ENCODE assay signal across 18 mouse cellular contexts in the genomic region with DNA sequence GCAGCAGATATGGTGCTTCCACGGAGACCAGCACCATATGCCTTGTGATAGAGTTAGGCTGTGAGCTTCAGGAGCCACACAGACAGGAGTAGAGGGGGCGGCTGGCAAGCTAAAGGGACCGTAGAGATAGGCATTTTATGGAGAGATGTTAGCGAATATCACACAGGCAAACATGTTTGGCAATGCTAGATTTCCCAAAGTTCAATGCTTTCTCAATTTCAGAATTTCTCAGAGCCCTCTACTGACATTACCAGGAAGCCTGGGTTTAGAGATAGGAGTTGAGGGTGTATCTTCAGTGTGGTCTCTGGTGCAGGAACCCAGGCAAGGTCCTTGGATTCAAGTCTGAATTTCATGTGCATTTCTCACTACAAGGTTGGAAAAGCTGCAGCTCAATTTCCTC. TPM values are rescaled to one million over a fixed set of nuclear protein-coding genes. Genes with fewer than 3 reads are reported as not detected.
DNase-seq lines count a peak whose midpoint lies in the region; ATAC-seq and TF ChIP-seq lines count a peak whose summit lies in the region.
"Had no signal": no experiment of that assay in that cellular context is flagged by ENCODE, and none has a peak within 500 bp of the region (broad histone marks: within the 10 kb centered on the region; RNA-seq: fewer than 3 reads in every experiment).

No protein-coding gene starts in this region.

- no peak overlapping the region for H3K9ac ChIP-seq in intestine, embryonic 15.5 days
- H3K9ac ChIP-seq in liver, embryonic 14.5 days (replicated peaks), result no peak overlapping the region
- no peak overlapping the region for H3K9ac ChIP-seq in stomach, embryonic 15.5 days
- H3K9ac ChIP-seq: heart, embryonic 12.5 days had no signal

- no peaks in the 10 kb centered on the region for H3K9me3 ChIP-seq in megakaryocyte, embryonic 14.5 days
- H3K9me3 ChIP-seq in intestine, embryonic 15.5 days, result no peaks in the 10 kb centered on the region
- no peaks in the 10 kb centered on the region for H3K9me3 ChIP-seq in liver, embryonic 14.5 days (ENCODE audit: control insufficient read depth, low read length)
- no peaks in the 10 kb centered on the region for H3K9me3 ChIP-seq in stomach, embryonic 15.5 days
- no peaks in the 10 kb centered on the region for H3K9me3 ChIP-seq in forebrain, embryonic 10.5 days
- H3K9me3 ChIP-seq: heart, embryonic 12.5 days; midbrain, embryonic 10.5 days had no signal

- peak overlapping the region; percentile 48 for H3K27ac ChIP-seq in intestine, embryonic 15.5 days
- no peak overlapping the region for H3K27ac ChIP-seq in liver, embryonic 14.5 days
- peak overlapping the region; percentile 73 for H3K27ac ChIP-seq in stomach, embryonic 15.5 days
- no peak overlapping the region for H3K27ac ChIP-seq in forebrain, embryonic 10.5 days
- no peak overlapping the region for H3K27ac ChIP-seq in gastrocnemius, adult 2 months
- H3K27ac ChIP-seq: hindbrain, postnatal 0 days; left cerebral cortex, adult 2 months; midbrain, embryonic 10.5 days had no signal

- ATAC-seq in megakaryocyte, adult 5-6 weeks (ENCODE audit: poor library complexity, severe bottlenecking), result no peak
- ATAC-seq in intestine, embryonic 15.5 days, result no peak
- ATAC-seq in liver, embryonic 14.5 days (ENCODE audit: insufficient read depth), result peak; percentile 71
- ATAC-seq in stomach, embryonic 15.5 days (ENCODE audit: insufficient read depth, low FRiP score, low read depth), result no peak
- no peak for ATAC-seq in monocyte, adult 5-6 weeks (replicated peaks; ENCODE audit: insufficient number of reproducible peaks, low FRiP score, low TSS enrichment, poor library complexity, severe bottlenecking)
- ATAC-seq: hindbrain, postnatal 0 days; midbrain, embryonic 16.5 days had no signal

- H3K4me1 ChIP-seq in megakaryocyte, embryonic 14.5 days, result peaks cover 47% of the 10 kb centered on the region
- peaks cover 35% of the 10 kb centered on the region for H3K4me1 ChIP-seq in intestine, embryonic 15.5 days (replicated peaks)
- peaks cover 0 to 25% of the 10 kb centered on the region in 2 experiments; a peak in 2 of 4 replicates for H3K4me1 ChIP-seq in liver, embryonic 14.5 days (replicated peaks; ENCODE audit: control insufficient read depth in 2 of 2, insufficient read depth in 2 of 2, low read length in 1 of 2)
- H3K4me1 ChIP-seq in stomach, embryonic 15.5 days, result peaks cover 23% of the 10 kb centered on the region
- peaks cover 22% of the 10 kb centered on the region for H3K4me1 ChIP-seq in forebrain, embryonic 10.5 days

- no peak for TF ChIP-seq CTCF in liver, embryonic 14.5 days (IDR thresholded peaks at IDR 0.05; ENCODE audit: low read depth)
- TF ChIP-seq CTCF in gastrocnemius, adult 2 months (IDR thresholded peaks at IDR 0.05), result no peak

- H3K4me3 ChIP-seq in megakaryocyte, embryonic 14.5 days (replicated peaks), result peak overlapping the region; percentile 8
- no peak overlapping the region for H3K4me3 ChIP-seq in intestine, embryonic 15.5 days (replicated peaks)
- H3K4me3 ChIP-seq in liver, embryonic 14.5 days (ENCODE audit: insufficient read depth in 1 of 2, low read depth in 2 of 2, low read length in 2 of 2), result no peak overlapping the region
- no peak overlapping the region for H3K4me3 ChIP-seq in stomach, embryonic 15.5 days (replicated peaks)
- no peak overlapping the region for H3K4me3 ChIP-seq in forebrain, embryonic 10.5 days
- H3K4me3 ChIP-seq in gastrocnemius, adult 2 months, result no peak overlapping the region
- H3K4me3 ChIP-seq: heart, embryonic 12.5 days; left cerebral cortex, adult 2 months; midbrain, embryonic 10.5 days had no signal

- H3K4me2 ChIP-seq in intestine, embryonic 15.5 days (replicated peaks), result 0 out of 2 replicates have a peak overlapping the region, but pooled peaks have one; percentile 9
- H3K4me2 ChIP-seq in liver, embryonic 14.5 days (ENCODE audit: low read depth), result no peak overlapping the region
- no peak overlapping the region for H3K4me2 ChIP-seq in stomach, embryonic 15.5 days
- H3K4me2 ChIP-seq: heart, embryonic 12.5 days had no signal

- H3K36me3 ChIP-seq in megakaryocyte, embryonic 14.5 days (replicated peaks; ENCODE audit: low read length), result no peaks in the 10 kb centered on the region
- no peaks in the 10 kb centered on the region for H3K36me3 ChIP-seq in intestine, embryonic 15.5 days
- H3K36me3 ChIP-seq in liver, embryonic 14.5 days (replicated peaks; ENCODE audit: control insufficient read depth, insufficient read depth, low read depth), result no peaks in the 10 kb centered on the region
- no peaks in the 10 kb centered on the region for H3K36me3 ChIP-seq in stomach, embryonic 15.5 days
- H3K36me3 ChIP-seq in forebrain, embryonic 10.5 days (replicated peaks), result no peaks in the 10 kb centered on the region
- H3K36me3 ChIP-seq: heart, embryonic 12.5 days; midbrain, embryonic 10.5 days had no signal

- intact Hi-C loops in gastrocnemius, adult 2 months (cut with DNase I), result no loop called here

- no peak for DNase-seq in liver, embryonic 14.5 days (ENCODE audit: low read depth in 3 of 3, low spot score in 3 of 3)
- DNase-seq in forebrain, embryonic 10.5 days (ENCODE audit: extremely low spot score, low spot score), result no peak
- DNase-seq in gastrocnemius, adult 2 months, result no peak
- DNase-seq: cerebellum, adult 9-10 months; gastrocnemius, postnatal 14 days; right cerebral cortex, postnatal 4 days; thymus, postnatal 14 days had no signal

- WGBS in intestine, embryonic 15.5 days, result 82% methylated on average over 4 of the region's 4 CpGs
- 9% methylated on average over 4 of the region's 4 CpGs for WGBS in liver, embryonic 14.5 days (ENCODE audit: insufficient replicate concordance)
- 71% methylated on average over 4 of the region's 4 CpGs for WGBS in stomach, embryonic 15.5 days
- WGBS in forebrain, embryonic 10.5 days, result 92% methylated on average over 4 of the region's 4 CpGs

- H3K27me3 ChIP-seq in megakaryocyte, embryonic 14.5 days (replicated peaks), result peaks cover 7% of the 10 kb centered on the region
- H3K27me3 ChIP-seq in intestine, embryonic 15.5 days (replicated peaks), result no peaks in the 10 kb centered on the region
- H3K27me3 ChIP-seq in liver, embryonic 14.5 days (ENCODE audit: control insufficient read depth, insufficient read depth, low read length), result no peaks in the 10 kb centered on the region
- H3K27me3 ChIP-seq in stomach, embryonic 15.5 days (replicated peaks), result no peaks in the 10 kb centered on the region
- H3K27me3 ChIP-seq in forebrain, embryonic 10.5 days (ENCODE audit: poor library complexity, severe bottlenecking), result peaks cover 25% of the 10 kb centered on the region

- TF ChIP-seq EP300 in liver, embryonic 14.5 days (IDR thresholded peaks at IDR 0.05; ENCODE audit: low read depth), result no peak

RNA-seq across cellular contexts. Expression of gene Lrmda, which starts 36.7 kb away (rescaled TPM):
- polyA plus RNA-seq in megakaryocyte, embryonic 14.5 days (2012; ENCODE audit: insufficient read depth, low replicate concordance), result 7.1 and 12.7 TPM in 2 replicates
- total RNA-seq in megakaryocyte, adult 5-6 weeks (2015), result 10.9 and 11.2 TPM in 2 replicates
- total RNA-seq in megakaryocyte, adult 5-6 weeks (2017), result 12.6 and 15.6 TPM in 2 replicates
- polyA plus RNA-seq in intestine, embryonic 15.5 days (2015; fragmentation: Nextera tagmentation; extraction: Ambion mirVana), result 0.71 and 0.87 TPM in 2 replicates
- polyA plus RNA-seq in liver, embryonic 14.5 days (2012; rRNA removed), result 0.05 and 0.18 TPM in 2 replicates
- 0.22 and 0.76 TPM in 2 replicates for polyA plus RNA-seq in liver, embryonic 14.5 days (2014; fragmentation: Nextera tagmentation; extraction: Ambion mirVana)
- polyA plus RNA-seq in stomach, embryonic 15.5 days (2015; fragmentation: Nextera tagmentation; extraction: Ambion mirVana), result 0.35 and 0.57 TPM in 2 replicates
- 0.20 and 0.41 TPM in 2 replicates for polyA plus RNA-seq in forebrain, embryonic 10.5 days (2016; fragmentation: Nextera tagmentation; extraction: Ambion mirVana)
- total RNA-seq in monocyte, adult 5-6 weeks (2017), result 6.4 to 20.3 TPM (median 10.3 TPM) in 3 replicates
- 1 to 10 TPM; 2.6 to 2.9 TPM for total RNA-seq in gastrocnemius, adult 2 months (2021)
- polyA plus RNA-seq: forebrain, embryonic 11.5 days; midbrain, embryonic 16.5 days had no signal

Comparison
In these comparisons a context has a peak if more than half of its experiments do, and no peak if none do; other contexts are left out.
1. H3K27ac ChIP-seq: peak in intestine, embryonic 15.5 days (single experiment) and stomach, embryonic 15.5 days (single experiment); none in liver, embryonic 14.5 days (single experiment), forebrain, embryonic 10.5 days (single experiment) and gastrocnemius, adult 2 months (single experiment).